Mouse (Mus musculus): ENCODE results near the gene Stard13.

Gene Stard13

GRCm38 (mm10) chr5:151223696-151224366 lies 9.8 kb downstream of the Stard13 start:
- DNase-seq = no peak

- no peak for DNase-seq
These were observed 10.8 kb downstream of the Stard13 start for GRCm38 (mm10) chr5:151222791-151223190.

DNA sequence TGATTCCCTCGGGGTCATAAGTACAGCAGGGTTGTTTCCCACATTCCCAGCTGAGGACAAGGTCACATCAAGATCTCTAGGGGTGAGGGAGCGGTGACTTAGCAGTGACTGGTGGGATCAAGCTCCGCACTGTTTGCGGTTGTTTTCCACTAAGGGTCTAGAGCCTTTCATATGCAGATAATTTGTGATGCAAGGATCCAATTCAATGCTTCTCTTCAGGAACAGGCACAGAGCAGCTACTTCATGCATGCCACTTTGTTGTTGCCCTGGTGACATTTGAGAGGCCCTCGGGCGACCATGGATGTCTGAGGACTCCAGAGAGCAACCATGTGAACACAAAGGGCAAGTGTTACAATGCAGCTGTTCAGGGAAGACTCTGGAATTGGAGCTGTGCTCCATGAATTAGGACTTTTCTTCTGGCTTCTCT lies 14.9 kb downstream of the Stard13 start:
- DNase-seq = peak; percentile 39

- no peak for DNase-seq
These were observed 20.5 kb downstream of the Stard13 start for GRCm38 (mm10) chr5:151213097-151213496.

GRCm38 (mm10) chr5:151210869-151211268 lies 22.8 kb downstream of the Stard13 start:
- no peak for DNase-seq

- DNase-seq = no peak
These were observed 23.6 kb downstream of the Stard13 start for GRCm38 (mm10) chr5:151210060-151210459.

- no peak for DNase-seq
These were observed 28.6 kb downstream of the Stard13 start for GRCm38 (mm10) chr5:151205017-151205416.

DNA sequence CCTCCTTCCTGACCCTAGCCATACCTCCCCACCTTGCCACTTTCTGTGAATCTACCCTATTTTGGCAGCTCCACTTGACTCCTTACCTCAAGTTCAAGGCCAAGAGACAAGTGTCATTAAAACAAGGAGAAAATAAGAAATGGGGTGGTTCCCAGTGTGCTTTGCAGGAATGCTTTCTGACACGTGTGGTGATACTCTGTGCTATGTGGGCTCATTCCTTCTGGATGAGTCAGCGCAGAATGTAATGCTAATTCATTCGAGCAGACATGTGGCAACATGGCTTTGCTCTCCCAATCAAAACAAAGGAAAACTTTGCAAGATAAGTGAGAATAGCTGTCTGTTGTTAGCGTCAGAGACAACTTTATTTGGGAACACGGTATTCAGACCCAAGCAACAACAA lies 30.7 kb downstream of the Stard13 start:
- DNase-seq = no peak

- no peak for DNase-seq
These were observed 32.4 kb downstream of the Stard13 start for GRCm38 (mm10) chr5:151201220-151201619.

GRCm38 (mm10) chr5:151199235-151199634 lies 34.4 kb downstream of the Stard13 start:
- no peak for DNase-seq

DNA sequence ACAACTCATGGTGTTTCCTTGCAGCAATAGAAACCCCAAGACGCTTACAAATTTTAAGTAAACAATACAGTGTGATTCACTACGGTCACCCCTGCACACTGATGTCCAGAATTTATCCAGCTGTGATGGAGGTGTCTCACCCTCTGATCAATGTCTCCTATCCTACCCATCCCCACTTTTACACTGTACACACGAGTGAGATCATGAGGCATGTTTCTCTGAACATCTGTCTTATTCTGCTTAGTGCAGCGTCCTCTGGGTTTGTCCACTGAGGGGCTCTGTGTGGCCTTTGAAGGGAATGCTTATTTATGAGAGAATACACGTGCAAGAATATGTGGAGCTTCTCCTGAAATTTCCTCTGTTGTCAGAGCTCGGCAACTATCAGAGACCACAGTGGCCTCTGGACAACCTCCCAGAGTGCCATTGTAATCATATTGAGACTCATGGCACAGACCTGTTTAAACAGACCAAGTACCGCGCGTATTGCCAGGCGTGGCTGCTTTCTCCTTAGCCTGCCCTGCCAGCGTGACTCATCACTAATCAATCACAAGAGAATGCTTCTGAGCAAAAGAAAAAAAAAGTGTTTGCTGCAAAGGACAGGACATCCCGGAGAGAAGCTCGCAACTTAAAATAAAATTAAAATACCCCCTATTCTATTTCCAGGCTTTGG lies 36.9 kb downstream of the Stard13 start:
- no peak for DNase-seq

DNA sequence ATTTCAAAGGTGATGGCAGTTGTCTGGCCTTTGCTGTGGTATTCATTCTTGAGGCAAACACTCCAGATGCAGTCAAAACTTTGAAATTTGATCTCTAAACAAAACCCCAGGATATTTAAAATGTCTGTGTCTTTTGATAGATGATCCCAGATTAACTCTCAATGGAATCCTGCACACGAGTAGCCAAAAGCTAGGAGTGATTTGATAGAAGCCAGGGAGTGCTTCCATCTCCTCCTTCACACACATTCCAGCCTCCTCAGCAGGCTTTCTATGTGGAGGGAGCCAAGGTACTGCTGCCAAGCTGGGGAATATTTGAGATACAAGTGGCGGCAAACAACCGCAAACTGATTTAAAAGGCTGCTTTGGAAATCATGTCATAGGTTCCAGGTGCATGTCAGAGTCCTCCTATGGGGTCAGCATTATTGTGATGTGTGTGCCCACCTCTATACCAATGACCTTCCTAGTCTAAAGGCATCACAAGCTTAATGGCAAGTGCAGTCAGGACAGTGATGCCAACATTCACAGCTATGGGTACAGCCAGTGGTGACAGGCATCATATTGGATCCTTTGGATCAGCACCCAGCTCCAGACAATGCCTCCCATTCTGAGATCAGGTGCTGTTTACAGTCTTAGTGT lies 39.6 kb downstream of the Stard13 start:
- no peak for DNase-seq

GRCm38 (mm10) chr5:151192266-151192665 lies 41.4 kb downstream of the Stard13 start:
- no peak for DNase-seq

DNA sequence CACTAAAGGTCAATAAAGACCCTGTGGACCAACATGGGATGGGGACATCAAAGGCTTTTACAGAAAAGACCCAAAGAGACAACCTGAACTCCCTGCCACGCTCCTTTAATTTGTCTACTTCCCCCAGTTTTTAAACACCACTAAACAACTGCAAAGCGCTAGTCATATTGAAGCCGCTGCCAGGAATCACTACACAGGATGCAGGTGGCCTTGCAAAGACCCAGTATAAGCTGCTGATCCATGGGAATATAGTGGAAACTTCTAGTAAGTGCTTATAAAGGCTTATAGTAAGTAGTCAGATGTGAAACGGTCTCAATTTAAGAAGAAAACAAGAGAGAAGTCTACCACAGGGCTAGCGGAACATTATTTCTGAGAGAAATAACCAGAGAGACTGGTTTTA lies 42.9 kb downstream of the Stard13 start:
- no peak for DNase-seq

GRCm38 (mm10) chr5:151189789-151190378 lies 43.8 kb downstream of the Stard13 start:
- peak; percentile 79 for DNase-seq

- DNase-seq = no peak
These were observed 44.3 kb downstream of the Stard13 start for GRCm38 (mm10) chr5:151189321-151189720.

DNA sequence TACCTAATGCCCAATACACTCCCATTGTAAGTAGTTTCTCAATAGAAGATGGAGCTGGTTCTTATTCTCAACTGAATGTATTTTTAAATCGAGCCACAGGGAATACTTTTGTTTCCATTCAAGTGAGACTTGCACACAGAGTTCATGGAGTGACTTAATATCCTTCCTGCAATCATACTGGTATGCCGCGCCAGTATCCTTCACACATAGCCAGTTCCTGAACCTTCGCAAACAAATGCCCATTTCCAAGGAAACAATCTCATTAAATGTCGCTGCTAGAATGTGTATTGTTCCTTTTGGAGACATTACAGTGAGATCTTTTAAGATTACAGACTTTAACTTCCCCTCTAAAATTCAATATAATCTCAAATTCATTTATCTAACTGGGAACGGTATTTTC lies 45.0 kb downstream of the Stard13 start:
- peak; percentile 42 for DNase-seq

DNA sequence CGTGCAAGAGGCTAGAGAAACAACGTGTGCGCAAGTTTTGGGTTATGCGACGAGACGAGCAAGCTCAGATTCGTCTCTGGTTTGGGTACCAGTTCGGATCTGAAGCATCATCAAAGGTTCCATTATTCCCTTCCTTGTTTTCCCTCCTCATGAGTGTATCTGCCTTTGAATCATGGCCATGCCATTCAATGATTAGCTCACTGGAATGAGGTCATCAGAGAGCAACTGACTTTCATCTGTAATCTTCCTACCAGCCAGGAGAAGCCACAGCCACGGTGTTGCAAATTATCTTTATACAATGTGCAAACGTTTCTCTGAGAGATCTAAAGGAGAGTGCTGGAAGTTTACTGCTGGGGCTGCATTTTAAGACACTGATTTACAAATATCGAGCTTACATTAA lies 46.3 kb downstream of the Stard13 start:
- no peak for DNase-seq

- no peak for DNase-seq
These were observed 48.3 kb downstream of the Stard13 start for GRCm38 (mm10) chr5:151185286-151185856.

GRCm38 (mm10) chr5:151183656-151184240 lies 49.9 kb downstream of the Stard13 start:
- DNase-seq = no peak

GRCm38 (mm10) chr5:151181288-151181687 lies 52.3 kb downstream of the Stard13 start:
- DNase-seq = no peak

DNA sequence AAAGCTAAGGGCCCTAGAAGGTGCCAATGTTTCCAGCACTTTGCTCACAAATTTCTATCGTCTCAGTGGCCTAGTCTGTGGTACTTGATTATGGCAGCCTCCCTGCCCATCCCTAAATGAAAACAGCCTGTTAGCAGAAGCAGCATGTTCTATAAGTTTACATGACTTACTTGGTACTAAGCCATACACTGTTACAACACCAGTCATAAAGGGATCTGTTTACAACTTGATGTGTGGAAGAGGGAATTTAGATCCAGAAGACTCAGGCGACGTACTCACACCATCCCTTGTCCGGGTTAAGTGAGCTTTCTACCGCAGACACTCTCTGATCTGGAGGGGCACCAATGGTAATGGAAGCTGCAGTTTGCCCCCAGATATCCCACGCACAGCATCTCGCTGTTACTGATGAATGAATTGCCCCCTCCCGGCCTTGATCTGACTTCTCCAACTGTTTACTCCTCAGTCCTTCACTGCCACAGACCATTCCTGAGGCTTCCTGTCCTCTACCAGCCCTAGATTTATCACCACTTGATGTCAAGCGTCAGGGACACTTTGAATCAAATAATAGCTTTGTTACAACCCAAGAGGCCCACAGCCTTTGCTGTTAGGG lies 53.4 kb downstream of the Stard13 start:
- DNase-seq = no peak

DNA sequence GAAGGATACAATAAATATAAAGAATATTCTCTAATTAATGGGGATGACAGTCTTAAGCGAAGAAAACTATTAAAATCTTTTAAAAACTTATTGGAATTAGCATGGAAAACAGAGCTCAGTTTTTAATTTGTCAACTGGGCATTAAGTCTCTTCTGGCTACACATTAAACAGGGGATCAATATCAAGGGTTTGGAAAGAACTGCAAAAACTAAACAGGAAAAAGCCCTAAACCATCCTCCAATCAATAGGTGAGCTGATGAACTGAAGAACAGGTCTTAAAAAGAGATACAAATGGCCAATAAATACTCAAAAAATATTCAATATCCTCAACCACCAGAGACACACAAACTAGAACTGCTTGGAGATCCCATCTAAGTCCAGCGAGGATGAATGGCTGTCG lies 56.5 kb downstream of the Stard13 start:
- DNase-seq = no peak

Data from kidney, adult 9 months (tissue).